Mouse (Mus musculus): ENCODE data around the gene Pvalb.

Gene Pvalb

GRCm38 (mm10) chr15:78195096-78195880 is 10.9 kb downstream of the Pvalb start:
- DNase-seq (ENCODE audit: low read depth, low spot score), result no peak

GRCm38 (mm10) chr15:78194320-78194719 is 11.9 kb downstream of the Pvalb start:
- DNase-seq (ENCODE audit: low read depth, low spot score), result no peak

- DNase-seq (ENCODE audit: low read depth, low spot score), result no peak
These were observed 16.6 kb downstream of the Pvalb start for GRCm38 (mm10) chr15:78189636-78190035.

GRCm38 (mm10) chr15:78188546-78188945 is 17.7 kb downstream of the Pvalb start:
- DNase-seq (ENCODE audit: low read depth, low spot score), result no peak

GRCm38 (mm10) chr15:78186906-78187305 is 19.3 kb downstream of the Pvalb start:
- no peak for DNase-seq (ENCODE audit: low read depth, low spot score)

GRCm38 (mm10) chr15:78185609-78186008 is 20.6 kb downstream of the Pvalb start:
- no peak for DNase-seq (ENCODE audit: low read depth, low spot score)

GRCm38 (mm10) chr15:78184855-78185254 is 21.3 kb downstream of the Pvalb start:
- peak; percentile 79 for DNase-seq (ENCODE audit: low read depth, low spot score)

GRCm38 (mm10) chr15:78181701-78182405 is 24.3 kb downstream of the Pvalb start:
- peak; percentile 69 for DNase-seq (ENCODE audit: low read depth, low spot score)

- DNase-seq (ENCODE audit: low read depth, low spot score), result no peak
These were observed 26.4 kb downstream of the Pvalb start for GRCm38 (mm10) chr15:78179775-78180174.

- DNase-seq (ENCODE audit: low read depth, low spot score), result peak; percentile 71
These were observed 27.8 kb downstream of the Pvalb start for GRCm38 (mm10) chr15:78178397-78178796.

GRCm38 (mm10) chr15:78177257-78177656 is 28.9 kb downstream of the Pvalb start:
- no peak for DNase-seq (ENCODE audit: low read depth, low spot score)

GRCm38 (mm10) chr15:78174887-78175245 is 31.3 kb downstream of the Pvalb start:
- no peak for DNase-seq (ENCODE audit: low read depth, low spot score)

GRCm38 (mm10) chr15:78173972-78174886 is 32.0 kb downstream of the Pvalb start, which contains the start of gene Ift27:
TSS of gene Ift27 (minus strand) at chr15:78174107.
- peak; percentile 100 for DNase-seq (ENCODE audit: low read depth, low spot score)

GRCm38 (mm10) chr15:78172899-78173817 is 33.0 kb downstream of the Pvalb start:
- no peak for DNase-seq (ENCODE audit: low read depth, low spot score)

GRCm38 (mm10) chr15:78172256-78172898 is 33.8 kb downstream of the Pvalb start:
- no peak for DNase-seq (ENCODE audit: low read depth, low spot score)

GRCm38 (mm10) chr15:78171651-78172050 is 34.5 kb downstream of the Pvalb start:
- peak; percentile 75 for DNase-seq (ENCODE audit: low read depth, low spot score)

GRCm38 (mm10) chr15:78170708-78171107 is 35.5 kb downstream of the Pvalb start:
- DNase-seq (ENCODE audit: low read depth, low spot score), result no peak

- DNase-seq (ENCODE audit: low read depth, low spot score), result no peak
These were observed 36.6 kb downstream of the Pvalb start for GRCm38 (mm10) chr15:78169566-78169965.

- DNase-seq (ENCODE audit: low read depth, low spot score), result no peak
These were observed 40.9 kb downstream of the Pvalb start for GRCm38 (mm10) chr15:78165292-78165691.

GRCm38 (mm10) chr15:78164466-78164865 is 41.7 kb downstream of the Pvalb start:
- no peak for DNase-seq (ENCODE audit: low read depth, low spot score)

Measured in R1 (cell line).